Mouse (Mus musculus) hindbrain, embryonic 16.5 days (tissue): Measurements from ENCODE around the gene Arhgef17. TPM values are rescaled to one million over a fixed set of nuclear protein-coding genes. Genes with fewer than 3 reads are reported as not detected.
"Not testable (repeated sequence)": the region's sequence is repeated elsewhere in the genome, so short reads cannot be mapped to it uniquely, and the experiment has no call there.

Experiments
- ATAC-seq: fragments of 200-750 bp; cut with Nextera tagmentation; 2 replicates; pipeline ENCODE4 v1.8.0; 2017; ENCODE audit warnings: moderate TSS enrichment, moderate library complexity
- H3K27ac ChIP-seq: fragments of 300-500 bp; sonication (generic); 2 replicates; pipeline ENCODE4 v1.5.1; 2014; ENCODE audit warnings: low read depth, mild to moderate bottlenecking, control low read depth, low read length, moderate library complexity
- H3K27me3 ChIP-seq: fragments of 300-500 bp; sonication (generic); replicated peaks from 2 replicates; pipeline ENCODE4 v1.6.1; 2014; ENCODE audit warnings: low read length; ENCODE audit not compliant: control insufficient read depth, insufficient read depth
- H3K36me3 ChIP-seq: fragments of 300-500 bp; sonication (generic); 2 replicates; pipeline ENCODE4 v1.6.1; 2014; ENCODE audit warnings: mild to moderate bottlenecking, low read length, moderate library complexity, mixed read lengths; ENCODE audit not compliant: control insufficient read depth, insufficient read depth
- H3K4me1 ChIP-seq: fragments of 300-500 bp; sonication (generic); 2 replicates; pipeline ENCODE4 v1.6.1; 2014; ENCODE audit warnings: low read depth, low read length; ENCODE audit not compliant: control insufficient read depth, insufficient read depth
- H3K4me2 ChIP-seq: fragments of 300-500 bp; sonication (generic); 2 replicates; pipeline ENCODE4 v1.6.1; 2014; ENCODE audit warnings: mild to moderate bottlenecking, low read length, control low read depth, moderate library complexity
- H3K4me3 ChIP-seq: fragments of 300-500 bp; sonication (generic); 2 replicates; pipeline ENCODE4 v1.5.1; 2014; ENCODE audit warnings: mild to moderate bottlenecking, low read length, control low read depth, moderate library complexity
- H3K9ac ChIP-seq: fragments of 300-500 bp; sonication (generic); 2 replicates; pipeline ENCODE4 v1.6.1; 2014; ENCODE audit warnings: low read depth, mild to moderate bottlenecking, control low read depth, low read length, moderate library complexity
- H3K9me3 ChIP-seq: fragments of 300-500 bp; sonication (generic); 2 replicates; pipeline ENCODE4 v1.6.1; 2014; ENCODE audit warnings: mild to moderate bottlenecking, low read length, moderate library complexity; ENCODE audit not compliant: control insufficient read depth
- WGBS: fragments of 180-500 bp; shearing (Covaris S2); extraction: QIAGEN DNeasy Blood & Tissue Kit; methylation state at CpG from one replicate; pipeline ENCODE4 v1.1.7; 2014; 5-methylcytosine and 5-hydroxymethylcytosine counted together
- polyA plus RNA-seq: library from polyadenylated mRNA; unstranded; fragments of >200 nt; fragmentation: Nextera tagmentation; extraction: Ambion mirVana; gene quantifications from 2 replicates; pipeline ENCODE4 v1.2.1, GENCODE M21; 2015

Arhgef17 gene
- polyA plus RNA-seq, 1 experiment from 2014 or later, result 13.6 TPM

- Histone ChIP-seq H3K9me3 (no peaks in the 10 kb centered on the region), H3K27me3 (no peaks in the 10 kb centered on the region), H3K4me3 (no peak overlapping the region), H3K36me3 (no peaks in the 10 kb centered on the region), H3K4me1 (peaks cover 19% of the 10 kb centered on the region), H3K27ac (peak overlapping the region; percentile 37), H3K9ac (0 out of 2 replicates have a peak overlapping the region, but pooled peaks have one; percentile 9), H3K4me2 (no peak overlapping the region)
- no peak for ATAC-seq
- WGBS, result 57% methylated on average over 9 of the region's 9 CpGs
These were observed 80.2 kb downstream of the Arhgef17 start for GRCm38 (mm10) chr7:100851481-100852356.

GRCm38 (mm10) chr7:100849508-100849907 is 82.4 kb downstream of the Arhgef17 start:
- ATAC-seq, result no peak
- peaks cover 11% of the 10 kb centered on the region for H3K4me1 ChIP-seq
- no peak overlapping the region for H3K4me2 ChIP-seq
- 93% methylated on average over 2 of the region's 2 CpGs for WGBS
- no peaks in the 10 kb centered on the region for H3K9me3 ChIP-seq
- H3K27ac ChIP-seq, result no peak overlapping the region
- no peak overlapping the region for H3K9ac ChIP-seq
- H3K4me3 ChIP-seq, result no peak overlapping the region
- H3K36me3 ChIP-seq, result no peaks in the 10 kb centered on the region
- no peaks in the 10 kb centered on the region for H3K27me3 ChIP-seq

DNA sequence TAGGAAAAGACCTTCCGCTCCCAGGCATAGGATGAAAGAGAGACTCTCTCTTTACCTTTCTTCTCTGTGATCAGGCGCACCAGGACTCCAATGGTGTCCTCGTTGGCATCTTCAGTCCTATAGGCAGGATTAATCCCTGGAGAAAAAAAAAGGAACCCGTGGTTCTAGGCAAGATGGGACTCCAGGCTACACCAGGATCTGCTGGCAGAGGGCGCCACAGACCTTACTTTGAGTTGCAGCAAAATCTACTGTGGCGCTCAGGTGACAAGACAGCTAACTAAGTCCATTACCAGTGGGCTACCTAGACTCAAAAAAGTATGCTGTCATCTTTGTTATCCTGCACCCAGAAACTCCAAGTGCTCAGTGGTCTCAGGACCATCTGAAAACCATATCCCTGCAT is 83.2 kb downstream of the Arhgef17 start:
- no peak overlapping the region for H3K4me3 ChIP-seq
- H3K36me3 ChIP-seq, result no peaks in the 10 kb centered on the region
- no peak overlapping the region for H3K27ac ChIP-seq
- ATAC-seq, result no peak
- no peak overlapping the region for H3K4me2 ChIP-seq
- WGBS, result 32% methylated on average over 6 of the region's 6 CpGs
- no peak overlapping the region for H3K9ac ChIP-seq
- H3K4me1 ChIP-seq, result peaks cover 11% of the 10 kb centered on the region
- H3K9me3 ChIP-seq, result no peaks in the 10 kb centered on the region
- no peaks in the 10 kb centered on the region for H3K27me3 ChIP-seq

DNA sequence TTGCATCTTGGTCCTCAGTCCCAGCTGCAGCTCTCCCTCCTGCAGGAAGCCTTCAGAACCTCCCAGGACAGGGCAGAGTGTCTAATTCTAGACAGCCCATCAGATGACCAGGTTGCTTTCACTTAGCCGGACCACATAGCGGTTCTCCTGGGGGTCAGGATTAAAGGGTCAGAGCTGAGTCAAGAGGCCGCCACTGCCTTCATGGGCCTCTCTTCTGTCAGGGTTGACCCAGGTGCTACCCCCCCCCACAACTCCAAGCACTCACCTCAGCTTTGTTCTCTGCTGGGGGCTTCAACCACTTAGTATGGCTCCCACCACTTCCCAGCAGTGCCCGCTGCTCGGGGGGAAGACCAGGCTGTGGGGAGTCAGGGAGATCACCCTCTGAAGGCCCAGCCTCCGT is 84.8 kb downstream of the Arhgef17 start:
- peaks cover 8% of the 10 kb centered on the region for H3K4me1 ChIP-seq
- H3K4me3 ChIP-seq, result no peak overlapping the region
- H3K4me2 ChIP-seq, result no peak overlapping the region
- no peaks in the 10 kb centered on the region for H3K9me3 ChIP-seq
- H3K27me3 ChIP-seq, result no peaks in the 10 kb centered on the region
- no peak for ATAC-seq
- H3K36me3 ChIP-seq, result no peaks in the 10 kb centered on the region
- no peak overlapping the region for H3K27ac ChIP-seq
- WGBS, result 86% methylated on average over 6 of the region's 6 CpGs
- H3K9ac ChIP-seq, result no peak overlapping the region

DNA sequence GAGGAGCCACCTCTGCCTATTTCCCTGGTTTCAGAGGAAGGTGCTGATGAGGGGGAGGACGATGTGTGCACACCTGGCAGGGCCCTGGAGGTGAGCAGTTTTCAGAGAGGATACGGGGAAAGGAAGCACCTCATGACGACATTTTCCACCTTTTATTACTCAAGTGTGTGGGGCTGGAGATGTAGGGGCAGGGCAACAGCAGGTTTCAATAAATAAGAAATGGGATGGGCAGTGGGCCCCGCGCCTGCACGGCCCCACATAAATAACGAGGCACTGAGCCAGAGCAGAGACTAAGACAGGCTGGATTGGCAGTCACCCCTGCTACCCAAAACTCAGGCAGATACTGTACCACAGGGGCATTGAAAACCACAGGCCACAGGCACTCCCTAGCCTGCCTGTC is 85.9 kb downstream of the Arhgef17 start:
- not testable (repeated sequence) for H3K4me1 ChIP-seq, H3K9me3 ChIP-seq, H3K27me3 ChIP-seq, H3K27ac ChIP-seq, H3K4me3 ChIP-seq, H3K36me3 ChIP-seq, H3K4me2 ChIP-seq, H3K9ac ChIP-seq
- 73% methylated on average over 7 of the region's 7 CpGs for WGBS
- peak; percentile 2; the same call in 1 of the 2 replicates for ATAC-seq

- no peak overlapping the region for H3K4me2 ChIP-seq
- no peak for ATAC-seq
- no peaks in the 10 kb centered on the region for H3K4me1 ChIP-seq
- no peaks in the 10 kb centered on the region for H3K36me3 ChIP-seq
- H3K9ac ChIP-seq, result no peak overlapping the region
- 86% methylated on average over 1 of the region's 1 CpGs for WGBS
- no peaks in the 10 kb centered on the region for H3K9me3 ChIP-seq
- H3K27ac ChIP-seq, result no peak overlapping the region
- no peaks in the 10 kb centered on the region for H3K27me3 ChIP-seq
- no peak overlapping the region for H3K4me3 ChIP-seq
These were observed 86.5 kb downstream of the Arhgef17 start for GRCm38 (mm10) chr7:100845412-100845811.

- no peaks in the 10 kb centered on the region for H3K4me1 ChIP-seq
- H3K27ac ChIP-seq, result no peak overlapping the region
- H3K36me3 ChIP-seq, result no peaks in the 10 kb centered on the region
- H3K27me3 ChIP-seq, result no peaks in the 10 kb centered on the region
- ATAC-seq, result no peak
- no peak overlapping the region for H3K4me3 ChIP-seq
- H3K4me2 ChIP-seq, result no peak overlapping the region
- H3K9ac ChIP-seq, result no peak overlapping the region
- H3K9me3 ChIP-seq, result no peaks in the 10 kb centered on the region
These were observed 86.9 kb downstream of the Arhgef17 start for GRCm38 (mm10) chr7:100845026-100845400.

DNA sequence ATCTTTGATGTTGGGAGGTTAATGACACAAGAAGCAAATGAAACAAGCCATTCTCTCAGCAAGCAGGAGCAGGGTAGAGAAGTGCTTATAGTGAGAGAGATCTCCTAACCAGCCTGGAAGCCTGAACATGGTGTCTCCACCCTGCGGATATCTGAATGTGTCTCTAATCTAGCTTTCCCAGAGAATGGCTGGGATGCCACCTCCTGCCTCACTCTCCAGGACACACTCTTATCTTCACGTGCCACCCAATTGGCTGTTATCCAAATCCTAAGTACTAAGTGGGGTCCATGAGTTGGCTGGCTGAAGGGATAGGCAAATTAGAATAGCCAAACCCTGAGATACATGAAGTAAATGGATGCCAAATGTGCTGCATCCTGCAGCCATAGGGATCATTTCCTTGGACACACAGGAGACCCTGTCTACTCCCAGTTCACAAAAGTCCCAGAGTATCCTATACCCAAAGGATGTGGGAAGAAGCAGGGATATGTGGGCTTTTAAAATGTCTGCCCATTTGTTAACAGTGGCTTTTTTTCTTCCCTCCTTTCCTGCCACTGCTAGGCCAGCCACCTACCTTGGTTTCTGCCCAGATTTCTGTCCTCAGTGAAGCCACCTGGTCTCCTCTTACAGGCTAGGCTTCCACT is 87.4 kb downstream of the Arhgef17 start:
- Histone ChIP-seq H3K4me2 (no peak overlapping the region), H3K36me3 (no peaks in the 10 kb centered on the region), H3K27ac (no peak overlapping the region), H3K9me3 (no peaks in the 10 kb centered on the region), H3K4me3 (no peak overlapping the region), H3K27me3 (no peaks in the 10 kb centered on the region), H3K4me1 (no peaks in the 10 kb centered on the region), H3K9ac (no peak overlapping the region)
- ATAC-seq, result no peak
- 59% methylated on average over 2 of the region's 2 CpGs for WGBS

GRCm38 (mm10) chr7:100843866-100844265 is 88.0 kb downstream of the Arhgef17 start:
- no peak overlapping the region for H3K4me3 ChIP-seq
- H3K27ac ChIP-seq, result no peak overlapping the region
- H3K9ac ChIP-seq, result no peak overlapping the region
- no peaks in the 10 kb centered on the region for H3K9me3 ChIP-seq
- H3K36me3 ChIP-seq, result no peaks in the 10 kb centered on the region
- no peak for ATAC-seq
- no peaks in the 10 kb centered on the region for H3K4me1 ChIP-seq
- H3K4me2 ChIP-seq, result no peak overlapping the region
- H3K27me3 ChIP-seq, result no peaks in the 10 kb centered on the region
- 91% methylated on average over 2 of the region's 2 CpGs for WGBS
